Mouse (Mus musculus): ENCODE measurements around the gene Dennd5a. TPM values are rescaled to one million over a fixed set of nuclear protein-coding genes. Genes with fewer than 3 reads are reported as not detected.

Dennd5a gene
- 20.5 TPM for polyA plus RNA-seq (2017; shearing (Covaris generic))

DNA sequence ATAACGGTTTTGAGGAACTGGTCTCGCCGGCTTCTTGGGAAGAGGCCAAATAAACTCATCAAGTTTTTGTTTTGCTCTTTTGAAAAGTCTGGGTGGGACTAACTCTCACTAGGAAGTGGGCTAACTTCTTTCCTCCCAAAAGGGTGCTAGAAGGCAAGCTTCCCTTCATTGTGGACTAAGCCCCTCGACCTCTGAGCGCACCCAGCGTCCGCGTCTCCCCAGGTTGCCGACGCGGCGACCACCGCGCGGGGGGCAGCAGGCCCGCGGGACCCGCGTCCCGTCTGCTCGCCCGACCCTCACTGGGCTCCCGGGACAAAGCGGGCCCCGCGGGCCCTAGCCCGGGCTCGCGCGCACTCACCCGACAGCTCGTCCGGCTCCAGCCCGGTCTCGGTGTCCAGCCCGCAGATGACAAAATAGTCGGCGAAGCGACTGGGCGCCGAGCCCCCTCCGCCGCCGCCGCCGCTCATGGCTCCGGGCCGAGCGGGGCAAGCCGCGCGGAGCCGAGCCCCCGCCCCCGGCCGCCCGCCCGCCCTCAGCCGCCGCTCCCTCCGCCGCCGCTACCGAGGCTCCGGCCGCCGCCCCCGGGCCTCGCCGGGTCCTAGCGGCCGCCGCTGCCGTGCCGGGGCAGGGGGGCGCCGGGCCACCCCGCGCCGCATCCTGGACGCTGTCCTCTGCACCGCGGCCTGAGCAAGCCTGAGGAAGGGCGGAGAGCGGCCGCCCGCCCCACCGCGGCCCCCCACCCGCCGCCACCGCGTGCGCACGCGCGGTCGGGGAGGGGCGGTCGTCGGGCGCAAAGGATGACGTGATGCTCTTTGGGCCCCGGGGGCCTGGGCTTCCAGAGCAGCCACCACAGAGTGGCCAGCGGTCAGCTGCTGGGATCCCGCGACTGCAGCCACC is at the start of gene Dennd5a:
Dennd5a (minus strand) TSS at position 755 of the 897 bp plus-strand sequence.

DNA sequence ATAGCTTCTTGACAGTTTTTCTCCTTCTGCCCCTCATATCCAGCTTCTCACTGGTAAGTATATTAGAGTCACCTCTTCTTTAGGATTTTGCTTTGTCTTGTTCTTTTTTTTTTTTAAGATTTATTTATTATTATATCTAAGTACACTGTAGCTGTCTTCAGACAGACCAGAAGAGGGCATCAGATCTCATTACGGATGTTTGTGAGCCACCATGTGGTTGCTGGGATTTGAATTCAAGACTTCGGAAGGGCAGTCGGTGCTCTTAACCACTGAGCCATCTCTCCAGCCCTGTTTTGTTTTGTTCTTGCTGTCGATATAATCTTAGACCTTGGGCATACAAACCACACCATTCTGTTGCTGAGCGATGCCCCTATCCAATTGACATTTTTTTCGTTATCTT is 26.5 kb upstream of the Dennd5a start, which contains the start of gene Tmem41b:
Tmem41b (minus strand) TSS at position 155 of the 400 bp plus-strand sequence.

DNA sequence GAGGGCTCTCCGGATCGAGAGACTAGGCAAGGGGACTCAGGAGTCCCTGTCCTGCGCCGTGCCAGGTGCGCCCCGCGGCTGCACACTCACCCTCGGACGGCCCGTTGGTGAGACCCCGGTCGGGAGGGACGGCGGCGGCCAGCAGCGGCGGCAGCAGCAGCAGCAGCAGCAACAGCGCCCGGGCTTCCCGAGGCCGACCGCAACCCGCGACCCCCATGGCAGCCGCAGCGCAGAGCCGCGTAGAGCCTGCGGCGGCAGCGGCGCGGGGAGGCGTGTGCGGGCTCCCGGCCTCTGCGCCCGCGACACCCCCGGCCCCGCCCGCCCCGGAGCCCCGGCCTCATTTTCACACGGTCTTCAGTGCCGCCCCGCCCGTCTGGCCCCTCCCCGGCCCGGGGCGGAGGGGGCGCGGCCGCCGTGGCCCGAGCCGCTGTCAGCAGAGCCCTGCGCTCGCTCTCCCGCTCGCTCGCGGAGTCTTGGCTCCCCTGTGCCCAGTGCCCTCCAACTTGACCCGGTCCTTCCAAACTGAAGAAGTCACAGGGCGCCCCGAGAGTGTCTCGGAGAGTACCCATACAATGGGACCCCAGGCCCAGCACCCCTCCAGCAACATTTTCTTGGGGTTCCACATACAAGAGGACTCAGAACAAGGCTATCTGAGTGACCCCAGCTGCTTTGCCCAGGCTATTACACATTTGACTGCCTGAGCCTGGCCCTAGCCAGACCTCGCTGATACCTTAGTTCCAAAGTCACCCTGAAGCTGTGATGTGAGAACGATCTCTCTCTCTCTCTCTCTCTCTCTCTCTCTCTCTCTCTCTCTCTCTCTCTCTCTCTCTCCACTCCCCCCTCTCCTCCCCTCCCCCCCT is 94.7 kb downstream of the Dennd5a start, which contains the start of gene Scube2:
Scube2 (minus strand) TSS at position 310 of the 860 bp plus-strand sequence.

Other genes with a start within 250 kb of the Dennd5a start
- 0.23 TPM for gene BC051019, start 236.6 kb downstream of the Dennd5a start, polyA plus RNA-seq (2017; shearing (Covaris generic))
- 0.43 TPM for gene Ascl3, start 228.7 kb downstream of the Dennd5a start, polyA plus RNA-seq (2017; shearing (Covaris generic))
- 93.9 TPM for gene Tmem9b, start 207.6 kb downstream of the Dennd5a start, polyA plus RNA-seq (2017; shearing (Covaris generic))
- 0.29 TPM for gene Nrip3, start 178.4 kb downstream of the Dennd5a start, polyA plus RNA-seq (2017; shearing (Covaris generic))
- gene Scube2, start 94.8 kb downstream of the Dennd5a start, polyA plus RNA-seq (2017; shearing (Covaris generic)), result not detected
- gene Tmem41b, start 26.5 kb upstream of the Dennd5a start, polyA plus RNA-seq (2017; shearing (Covaris generic)), result 57.9 TPM
- gene Ipo7, start 57.8 kb upstream of the Dennd5a start, polyA plus RNA-seq (2017; shearing (Covaris generic)), result 38.1 TPM
- 52.1 TPM for gene Zfp143, start 100.7 kb upstream of the Dennd5a start, polyA plus RNA-seq (2017; shearing (Covaris generic))
- 3.1 TPM for gene Wee1, start 161.6 kb upstream of the Dennd5a start, polyA plus RNA-seq (2017; shearing (Covaris generic))

Measured in inflammation-experienced regulatory T-cells, adult 16 weeks (primary cell).